Mouse (Mus musculus) small intestine, adult 2 months (tissue): ENCODE measurements around the gene Cped1. TPM values are rescaled to one million over a fixed set of nuclear protein-coding genes. Genes with fewer than 3 reads are reported as not detected.

Experiments used
- H3K27ac ChIP-seq: fragments of 200-500 bp; 2 replicates; pipeline ENCODE4 v1.5.1; 2012; ENCODE audit warnings: low read depth, low read length, control low read depth, inconsistent platforms; ENCODE audit not compliant: insufficient read depth
- H3K27me3 ChIP-seq: fragments of 200-500 bp; 2 replicates; pipeline ENCODE4 v1.6.1; 2012; ENCODE audit warnings: mild to moderate bottlenecking, moderate library complexity, low read length, inconsistent platforms; ENCODE audit not compliant: control insufficient read depth, insufficient read depth
- H3K36me3 ChIP-seq: fragments of 200-500 bp; 2 replicates; pipeline ENCODE4 v1.6.1; 2012; ENCODE audit warnings: mild to moderate bottlenecking, low read length, control low read depth, inconsistent platforms; ENCODE audit not compliant: control insufficient read depth, insufficient read depth
- H3K4me1 ChIP-seq: fragments of 200-500 bp; 2 replicates; pipeline ENCODE4 v1.6.1; 2012; ENCODE audit warnings: low read length, inconsistent platforms, mixed read lengths; ENCODE audit not compliant: control insufficient read depth, insufficient read depth, insufficient read length
- H3K4me3 ChIP-seq: fragments of 200-500 bp; 2 replicates; pipeline ENCODE4 v1.5.1; 2012; ENCODE audit warnings: low read depth, mild to moderate bottlenecking, control low read depth, inconsistent platforms, low read length, moderate library complexity
- CTCF ChIP-seq: fragments of 200-500 bp; IDR thresholded peaks from 2 replicates; pipeline ENCODE4 v1.5.1; 2012; ENCODE audit warnings: low read depth, mild to moderate bottlenecking, control low read depth, inconsistent platforms, low read length, moderate library complexity, mixed read lengths; ENCODE audit not compliant: insufficient replicate concordance, insufficient read length; ENCODE audit errors: extremely low read depth
- POLR2A ChIP-seq: fragments of 200-500 bp; IDR thresholded peaks from 2 replicates; pipeline ENCODE4 v1.6.1; 2012; ENCODE audit warnings: low read depth, mild to moderate bottlenecking, control low read depth, inconsistent platforms, low read length, moderate library complexity
- WGBS: fragments of 180-500 bp; shearing (Covaris S2); methylation state at CpG from one replicate; pipeline ENCODE4 v1.1.7; 2018; 5-methylcytosine and 5-hydroxymethylcytosine counted together
- polyA plus RNA-seq: library from polyadenylated mRNA; depleted of rRNA; stranded (reverse); fragments of >200 nt; gene quantifications from 2 replicates; pipeline ENCODE4 v1.2.3, GENCODE M21; 2012

The Cped1 gene
- polyA plus RNA-seq, 1 experiment, result 4.6 TPM

GRCm38 (mm10) chr6:22268677-22269076, 283.0 kb downstream of the Cped1 start:
- Histone ChIP-seq H3K36me3 (no peaks in the 10 kb centered on the region), H3K4me3 (no peak overlapping the region), H3K4me1 (no peaks in the 10 kb centered on the region), H3K27me3 (no peaks in the 10 kb centered on the region), H3K27ac (no peak overlapping the region)
- TF ChIP-seq POLR2A, result no peak
- TF ChIP-seq CTCF, result no peak

GRCm38 (mm10) chr6:22269840-22270521, 284.3 kb downstream of the Cped1 start:
- no peaks in the 10 kb centered on the region for H3K27me3 ChIP-seq
- no peaks in the 10 kb centered on the region for H3K4me1 ChIP-seq
- 39% methylated on average over 8 of the region's 8 CpGs for WGBS
- no peak overlapping the region for H3K27ac ChIP-seq
- no peaks in the 10 kb centered on the region for H3K36me3 ChIP-seq
- TF ChIP-seq CTCF (no peak), POLR2A (no peak)
- H3K4me3 ChIP-seq, result no peak overlapping the region

GRCm38 (mm10) chr6:22277941-22278340, 292.2 kb downstream of the Cped1 start:
- H3K4me3 ChIP-seq, result no peak overlapping the region
- 90% methylated on average over 3 of the region's 3 CpGs for whole genome bisulfite sequencing
- no peaks in the 10 kb centered on the region for H3K27me3 ChIP-seq
- TF ChIP-seq POLR2A (no peak), CTCF (no peak)
- no peaks in the 10 kb centered on the region for H3K4me1 ChIP-seq
- H3K36me3 ChIP-seq, result no peaks in the 10 kb centered on the region
- H3K27ac ChIP-seq, result no peak overlapping the region

GRCm38 (mm10) chr6:22280217-22280861, 294.6 kb downstream of the Cped1 start:
- Histone ChIP-seq H3K4me3 (no peak overlapping the region), H3K27me3 (no peaks in the 10 kb centered on the region), H3K4me1 (no peaks in the 10 kb centered on the region), H3K27ac (no peak overlapping the region), H3K36me3 (no peaks in the 10 kb centered on the region)
- TF ChIP-seq CTCF, result no peak
- TF ChIP-seq POLR2A, result no peak
- 25% methylated on average over 14 of the region's 14 CpGs for WGBS

GRCm38 (mm10) chr6:22282405-22282804, 296.7 kb downstream of the Cped1 start:
- no peak for TF ChIP-seq POLR2A
- no peak for TF ChIP-seq CTCF
- 0 out of 2 replicates have a peak, but pooled peaks cover 2% of the 10 kb centered on the region for H3K27me3 ChIP-seq
- no peaks in the 10 kb centered on the region for H3K36me3 ChIP-seq
- H3K4me3 ChIP-seq, result no peak overlapping the region
- H3K4me1 ChIP-seq, result no peaks in the 10 kb centered on the region
- 72% methylated on average over 4 of the region's 4 CpGs for WGBS
- no peak overlapping the region for H3K27ac ChIP-seq

GRCm38 (mm10) chr6:22288004-22288736, 302.5 kb downstream of the Cped1 start, which contains the start of gene Wnt16:
TSS of gene Wnt16 (plus strand) at chr6:22288227.
- TF ChIP-seq POLR2A (no peak), CTCF (no peak)
- 12% methylated on average over 20 of the region's 20 CpGs for WGBS
- H3K27me3 ChIP-seq, result peaks cover 32% of the 10 kb centered on the region
- H3K4me3 ChIP-seq, result no peak within 1 kb of the TSS; the same call in 1 of the 2 replicates
- no peak within 1 kb of the TSS for H3K27ac ChIP-seq
- H3K36me3 ChIP-seq, result no peaks in the 10 kb centered on the region
- H3K4me1 ChIP-seq, result peaks cover 5% of the 10 kb centered on the region
